Mouse (Mus musculus): ENCODE measurements around the gene Hoxb7.

Gene Hoxb7

GRCm38 (mm10) chr11:96299781-96300180 is 13.4 kb downstream of the Hoxb7 start:
- DNase-seq (ENCODE audit: low read depth, low spot score), result no peak

- no peak for DNase-seq (ENCODE audit: low read depth, low spot score)
These were observed 14.1 kb downstream of the Hoxb7 start for GRCm38 (mm10) chr11:96300354-96301063.

GRCm38 (mm10) chr11:96301064-96301431 is 14.6 kb downstream of the Hoxb7 start:
- DNase-seq (ENCODE audit: low read depth, low spot score), result no peak

- no peak for DNase-seq (ENCODE audit: low read depth, low spot score)
These were observed 15.4 kb downstream of the Hoxb7 start for GRCm38 (mm10) chr11:96301837-96302236.

GRCm38 (mm10) chr11:96302381-96303150 is 16.1 kb downstream of the Hoxb7 start:
- DNase-seq (ENCODE audit: low read depth, low spot score), result no peak

GRCm38 (mm10) chr11:96303151-96304099 is 17.0 kb downstream of the Hoxb7 start, which contains the start of gene Hoxb5:
Gene Hoxb5 (plus strand): TSS chr11:96303336.
- DNase-seq (ENCODE audit: low read depth, low spot score), result peak; percentile 96

- no peak for DNase-seq (ENCODE audit: low read depth, low spot score)
These were observed 18.2 kb downstream of the Hoxb7 start for GRCm38 (mm10) chr11:96304381-96305195.

- DNase-seq (ENCODE audit: low read depth, low spot score), result no peak
These were observed 19.2 kb downstream of the Hoxb7 start for GRCm38 (mm10) chr11:96305505-96306182.

- no peak for DNase-seq (ENCODE audit: low read depth, low spot score)
These were observed 19.9 kb downstream of the Hoxb7 start for GRCm38 (mm10) chr11:96306183-96306907.

GRCm38 (mm10) chr11:96306908-96307269 is 20.5 kb downstream of the Hoxb7 start:
- DNase-seq (ENCODE audit: low read depth, low spot score), result peak; percentile 91

GRCm38 (mm10) chr11:96308763-96309162 is 22.3 kb downstream of the Hoxb7 start:
- no peak for DNase-seq (ENCODE audit: low read depth, low spot score)

- DNase-seq (ENCODE audit: low read depth, low spot score), result no peak
These were observed 22.9 kb downstream of the Hoxb7 start for GRCm38 (mm10) chr11:96309288-96309687.

GRCm38 (mm10) chr11:96310183-96310938 is 23.9 kb downstream of the Hoxb7 start:
- DNase-seq (ENCODE audit: low read depth, low spot score), result no peak

GRCm38 (mm10) chr11:96311097-96311496 is 24.7 kb downstream of the Hoxb7 start:
- no peak for DNase-seq (ENCODE audit: low read depth, low spot score)

GRCm38 (mm10) chr11:96311520-96312417 is 25.3 kb downstream of the Hoxb7 start:
- no peak for DNase-seq (ENCODE audit: low read depth, low spot score)

- DNase-seq (ENCODE audit: low read depth, low spot score), result no peak
These were observed 26.7 kb downstream of the Hoxb7 start for GRCm38 (mm10) chr11:96313134-96313533.

GRCm38 (mm10) chr11:96313806-96314428 is 27.5 kb downstream of the Hoxb7 start:
- DNase-seq (ENCODE audit: low read depth, low spot score), result no peak

All from mesoderm, embryonic 11.5 days (tissue).